Mouse (Mus musculus) testis, adult 2 months (tissue): Measurements from ENCODE around the gene Lin7a.

Experiments
- CTCF ChIP-seq: fragments of 200-500 bp; IDR thresholded peaks from 2 replicates; pipeline ENCODE4 v1.5.1; 2012; ENCODE audit warnings: low read depth, mild to moderate bottlenecking, inconsistent platforms, low read length, moderate library complexity; ENCODE audit not compliant: control insufficient read depth, insufficient read depth, insufficient replicate concordance
- POLR2A ChIP-seq: fragments of 200-500 bp; IDR thresholded peaks from 2 replicates; pipeline ENCODE4 v1.6.1; 2012; ENCODE audit warnings: low read depth, mild to moderate bottlenecking, inconsistent platforms, low read length, moderate library complexity; ENCODE audit not compliant: control insufficient read depth

- TF ChIP-seq CTCF = no peak
- TF ChIP-seq POLR2A = no peak
Observed at GRCm38 (mm10) chr10:107221726-107222125, 49.8 kb upstream of the Lin7a start.
